Mouse (Mus musculus): ENCODE results near the gene Smarcb1.

The Smarcb1 gene

GRCm38 (mm10) chr10:75857598-75857997 is 63.8 kb downstream of the Smarcb1 start:
- DNase-seq (ENCODE audit: low read depth in 2 of 2, low spot score in 2 of 2), result no peak

DNA sequence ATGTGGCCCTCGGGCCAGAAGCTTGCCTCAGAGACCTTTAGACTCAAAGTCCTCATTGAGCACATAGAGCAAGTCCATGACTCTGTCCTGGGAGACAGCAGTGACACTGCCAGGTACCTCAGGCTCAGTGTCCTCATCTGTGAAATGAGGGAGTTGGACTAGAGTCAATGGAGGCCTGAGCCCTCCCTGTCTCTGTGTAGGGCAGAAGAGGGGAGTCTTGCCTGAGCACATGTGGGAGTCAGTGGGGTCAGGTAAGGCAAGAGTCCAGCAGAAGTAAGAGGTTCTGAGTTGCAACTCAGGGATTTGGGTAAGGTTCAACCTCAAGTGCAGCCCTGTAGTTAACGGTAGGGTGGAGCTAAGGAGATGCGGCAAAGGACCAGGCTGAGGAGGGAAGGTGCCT is 64.4 kb downstream of the Smarcb1 start:
- no peak for DNase-seq (ENCODE audit: low read depth in 2 of 2, low spot score in 2 of 2)

DNA sequence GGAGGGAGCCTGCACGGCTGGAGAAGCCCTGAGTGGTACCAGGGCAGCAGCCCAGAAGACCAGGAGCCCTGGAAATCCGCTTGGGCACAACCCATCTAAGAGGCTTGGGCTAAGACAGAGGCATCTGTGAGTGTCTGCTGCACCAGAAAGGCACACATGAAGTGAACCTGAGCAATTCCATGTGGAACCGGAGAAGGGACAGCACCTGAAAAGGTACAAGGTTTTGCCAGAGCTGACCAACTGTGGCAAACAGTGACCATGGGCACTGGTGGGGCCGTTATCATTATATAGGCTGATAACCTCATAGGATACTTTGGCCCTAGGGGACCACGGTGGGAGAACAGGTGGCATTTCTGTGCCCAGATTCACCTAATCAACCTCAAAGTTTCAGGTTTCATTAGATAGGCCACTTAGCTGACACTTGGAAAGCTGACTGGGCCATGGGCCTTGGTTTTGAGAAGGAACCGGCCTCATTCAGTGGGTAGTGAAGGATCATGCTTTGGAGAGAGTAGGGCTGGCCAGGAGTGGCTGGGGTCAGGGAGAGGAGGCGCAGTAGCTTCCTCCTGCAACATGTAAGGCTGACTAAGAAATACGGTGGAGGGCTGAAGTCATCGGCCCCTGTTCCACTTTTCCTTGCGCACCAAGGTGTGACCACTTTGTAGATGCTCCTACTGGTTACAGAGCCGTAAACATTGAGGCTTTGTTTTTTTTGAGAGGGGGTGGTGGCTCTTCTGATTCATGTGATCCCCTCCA is 65.1 kb downstream of the Smarcb1 start:
- no peak for DNase-seq (ENCODE audit: low read depth in 2 of 2, low spot score in 2 of 2)

DNA sequence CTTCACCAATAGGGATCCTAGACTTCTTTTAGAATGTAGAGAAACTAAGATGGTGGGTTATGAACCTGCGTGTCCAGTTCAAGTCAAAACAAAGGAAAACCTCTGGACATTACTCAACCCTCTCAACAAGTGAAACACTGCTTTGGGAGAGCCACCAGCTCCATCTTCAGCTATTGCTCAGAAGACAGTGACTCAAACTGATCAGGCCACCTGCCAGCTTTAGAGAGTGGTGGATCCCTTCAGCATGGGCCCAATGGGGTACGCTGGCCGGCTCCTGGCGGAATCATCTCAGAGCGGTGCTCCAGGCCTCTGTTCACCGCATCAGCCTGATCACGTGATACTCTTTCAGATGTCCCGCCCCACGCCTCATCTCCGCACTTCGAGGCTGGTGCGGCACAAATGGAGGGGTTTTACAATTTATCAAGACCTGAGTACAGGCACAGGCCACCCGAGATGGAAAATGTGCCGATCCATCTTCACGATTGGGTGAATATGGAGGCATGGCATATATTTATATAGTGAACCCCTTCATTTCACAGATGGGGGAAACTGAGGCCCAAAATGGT is 65.9 kb downstream of the Smarcb1 start:
- no peak for DNase-seq (ENCODE audit: low read depth in 2 of 2, low spot score in 2 of 2)

- DNase-seq (ENCODE audit: low read depth in 2 of 2, low spot score in 2 of 2), result no peak
Observed at GRCm38 (mm10) chr10:75854791-75855190, 66.6 kb downstream of the Smarcb1 start.

DNA sequence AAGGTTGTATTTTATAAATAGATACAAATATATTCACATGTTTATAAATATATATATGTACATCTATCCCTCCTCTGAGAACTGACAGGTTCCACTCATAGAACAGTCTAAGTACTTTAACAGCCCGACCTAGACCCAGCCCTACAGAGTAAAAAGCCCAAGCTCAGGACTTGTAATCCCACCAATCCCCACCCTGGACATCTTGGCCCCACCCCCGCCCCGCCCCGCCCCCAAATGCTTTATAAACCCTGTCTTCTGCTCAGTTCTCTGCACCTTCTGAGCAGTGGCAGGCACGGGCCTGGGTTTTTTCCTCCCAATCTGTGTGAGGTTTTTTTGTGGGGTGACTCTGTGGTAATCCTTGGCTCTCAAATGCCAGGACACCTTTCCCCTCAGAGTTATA is 67.3 kb downstream of the Smarcb1 start:
- no peak for DNase-seq (ENCODE audit: low read depth in 2 of 2, low spot score in 2 of 2)

GRCm38 (mm10) chr10:75853452-75853851 is 68.0 kb downstream of the Smarcb1 start:
- DNase-seq (ENCODE audit: low read depth in 2 of 2, low spot score in 2 of 2), result peak; percentile 79 to 87

GRCm38 (mm10) chr10:75852539-75853125 is 68.8 kb downstream of the Smarcb1 start:
- DNase-seq (ENCODE audit: low read depth in 2 of 2, low spot score in 2 of 2), result no peak

DNA sequence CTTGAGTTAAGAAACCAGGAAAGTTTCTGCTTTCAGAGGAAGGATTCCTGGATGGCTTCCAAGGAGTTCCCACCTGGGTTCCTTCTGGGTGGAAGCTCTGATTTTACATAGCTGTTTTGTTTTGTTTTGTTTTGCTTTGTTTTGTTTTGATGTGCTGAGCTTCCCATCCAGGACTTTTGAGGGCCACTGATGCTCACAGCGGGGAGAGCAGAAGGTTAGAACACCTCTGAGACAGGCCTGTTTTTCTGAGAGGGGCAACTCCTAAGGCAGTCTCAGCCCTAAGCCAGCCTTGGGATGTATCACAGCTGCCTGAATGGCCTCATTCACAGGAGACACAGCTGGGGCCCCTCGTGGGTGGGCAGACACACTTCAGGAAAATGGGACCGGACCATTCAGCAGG is 69.7 kb downstream of the Smarcb1 start:
- no peak for DNase-seq (ENCODE audit: low read depth in 2 of 2, low spot score in 2 of 2)

GRCm38 (mm10) chr10:75851076-75851475 is 70.3 kb downstream of the Smarcb1 start:
- no peak for DNase-seq (ENCODE audit: low read depth in 2 of 2, low spot score in 2 of 2)

- DNase-seq (ENCODE audit: low read depth in 2 of 2, low spot score in 2 of 2), result peak in 1 of 2 experiments; percentile 28
Observed at GRCm38 (mm10) chr10:75848382-75848781, 73.0 kb downstream of the Smarcb1 start.
